Mouse (Mus musculus): ENCODE results near the gene Tcea3. TPM values are rescaled to one million over a fixed set of nuclear protein-coding genes. Genes with fewer than 3 reads are reported as not detected.

Tcea3 gene
- total and polyA plus RNA-seq, 3 experiments: 46.9 to 138 (median 112) TPM

DNA sequence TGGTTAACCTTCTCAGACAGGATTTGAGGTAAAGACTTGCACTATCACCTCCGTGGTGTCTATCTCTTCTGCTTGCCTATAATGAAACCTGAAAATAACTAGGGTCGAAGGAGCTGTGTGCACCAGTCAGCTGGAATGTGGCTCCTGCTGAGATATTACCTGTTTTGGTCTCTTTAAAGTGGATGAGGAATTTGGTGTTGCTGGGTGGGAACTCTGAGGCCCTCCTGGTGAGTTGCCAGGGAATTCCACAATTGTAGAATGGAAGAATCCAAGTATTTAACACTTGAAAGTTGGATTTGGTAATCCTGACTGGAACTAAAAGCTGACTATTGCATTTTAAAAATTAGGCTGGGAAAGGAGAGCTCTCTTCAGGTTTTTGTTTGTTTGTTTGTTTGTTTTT, 56.7 kb downstream of the Tcea3 start:
- no peak for DNase-seq
- intact Hi-C loops (cut with DNase I): no loop called here
- Histone ChIP-seq H3K27ac (no peak overlapping the region), H3K4me1 (ENCODE audit: control insufficient read depth, insufficient read depth, low read length) (no peaks in the 10 kb centered on the region), H3K4me3 (no peak overlapping the region), H3K27me3 (ENCODE audit: control insufficient read depth, insufficient read depth, low read length) (no peaks in the 10 kb centered on the region), H3K9ac (ENCODE audit: low read depth, low read length) (no peak overlapping the region), H3K36me3 (ENCODE audit: control insufficient read depth, insufficient read depth, low read length) (no peaks in the 10 kb centered on the region), H3K79me2 (replicated peaks; ENCODE audit: control insufficient read depth, insufficient read depth, low read length) (no peaks in the 10 kb centered on the region)
- WGBS: 39% methylated on average over 2 of the region's 2 CpGs
- TF ChIP-seq EP300 (IDR thresholded peaks at IDR 0.05; ENCODE audit: insufficient read depth, low read depth, low read length): no peak
- TF ChIP-seq CTCF (IDR thresholded peaks at IDR 0.05): no peak
- TF ChIP-seq POLR2A (IDR thresholded peaks at IDR 0.05; ENCODE audit: insufficient read depth, low read depth, low read length): no peak

DNA sequence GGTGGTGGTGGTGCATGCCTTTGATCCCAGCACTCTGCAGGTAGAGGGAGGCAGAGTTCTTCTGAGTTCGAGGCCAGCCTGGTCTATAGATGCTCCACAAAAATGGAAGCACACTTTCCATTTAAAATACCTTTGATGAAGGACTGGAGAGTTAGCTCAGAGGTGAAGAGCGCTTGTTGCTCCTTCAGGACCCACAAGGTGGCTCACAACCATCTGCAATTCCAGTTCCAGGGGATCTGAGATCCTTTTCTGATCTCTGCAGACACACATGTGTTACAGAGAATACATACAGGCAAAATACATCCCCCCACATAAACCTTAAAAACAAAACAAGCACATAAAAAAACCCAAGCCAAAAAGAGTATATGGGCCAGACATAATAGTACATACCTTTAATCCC, 60.8 kb downstream of the Tcea3 start:
- Histone ChIP-seq H3K4me3 (no peak overlapping the region), H3K4me1 (ENCODE audit: control insufficient read depth, insufficient read depth, low read length) (peaks cover 9% of the 10 kb centered on the region), H3K9ac (ENCODE audit: low read depth, low read length) (no peak overlapping the region), H3K27ac (no peak overlapping the region), H3K36me3 (ENCODE audit: control insufficient read depth, insufficient read depth, low read length) (peaks cover 6% of the 10 kb centered on the region), H3K27me3 (ENCODE audit: control insufficient read depth, insufficient read depth, low read length) (no peaks in the 10 kb centered on the region), H3K79me2 (replicated peaks; ENCODE audit: control insufficient read depth, insufficient read depth, low read length) (peaks cover 7% of the 10 kb centered on the region)
- WGBS: 78% methylated on average over 2 of the region's 2 CpGs
- no peak for DNase-seq
- TF ChIP-seq EP300 (IDR thresholded peaks at IDR 0.05; ENCODE audit: insufficient read depth, low read depth, low read length) (no peak), CTCF (IDR thresholded peaks at IDR 0.05) (no peak), POLR2A (IDR thresholded peaks at IDR 0.05; ENCODE audit: insufficient read depth, low read depth, low read length) (no peak)
- intact Hi-C loops (cut with DNase I): no loop called here

DNA sequence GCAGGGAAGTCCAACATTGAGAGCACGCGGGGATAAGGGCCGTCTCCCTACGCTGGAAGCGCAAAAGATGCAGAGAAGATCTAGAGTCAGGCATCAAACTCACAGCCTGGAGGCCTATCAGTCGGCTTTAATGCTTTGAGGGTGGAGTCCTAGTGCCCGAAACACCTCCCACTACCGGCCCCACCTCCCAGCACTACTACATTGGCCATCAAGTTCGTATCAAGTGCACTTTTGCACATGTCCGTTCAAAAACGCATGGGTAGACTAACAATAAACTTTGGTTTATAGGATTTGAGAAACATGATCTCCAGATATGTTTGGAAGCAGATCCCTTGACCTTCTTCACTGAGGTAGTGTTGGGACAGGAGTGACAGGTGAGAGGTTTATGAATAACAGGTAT, 62.3 kb downstream of the Tcea3 start:
- peak overlapping the region; percentile 96 for H3K27ac ChIP-seq
- intact Hi-C loops (cut with DNase I): loop anchor here (1.0 kb wide), 1 partner anchor 24 kb away; no protein-coding TSS in a partner anchor
- 5% methylated on average over 11 of the region's 11 CpGs for WGBS

DNA sequence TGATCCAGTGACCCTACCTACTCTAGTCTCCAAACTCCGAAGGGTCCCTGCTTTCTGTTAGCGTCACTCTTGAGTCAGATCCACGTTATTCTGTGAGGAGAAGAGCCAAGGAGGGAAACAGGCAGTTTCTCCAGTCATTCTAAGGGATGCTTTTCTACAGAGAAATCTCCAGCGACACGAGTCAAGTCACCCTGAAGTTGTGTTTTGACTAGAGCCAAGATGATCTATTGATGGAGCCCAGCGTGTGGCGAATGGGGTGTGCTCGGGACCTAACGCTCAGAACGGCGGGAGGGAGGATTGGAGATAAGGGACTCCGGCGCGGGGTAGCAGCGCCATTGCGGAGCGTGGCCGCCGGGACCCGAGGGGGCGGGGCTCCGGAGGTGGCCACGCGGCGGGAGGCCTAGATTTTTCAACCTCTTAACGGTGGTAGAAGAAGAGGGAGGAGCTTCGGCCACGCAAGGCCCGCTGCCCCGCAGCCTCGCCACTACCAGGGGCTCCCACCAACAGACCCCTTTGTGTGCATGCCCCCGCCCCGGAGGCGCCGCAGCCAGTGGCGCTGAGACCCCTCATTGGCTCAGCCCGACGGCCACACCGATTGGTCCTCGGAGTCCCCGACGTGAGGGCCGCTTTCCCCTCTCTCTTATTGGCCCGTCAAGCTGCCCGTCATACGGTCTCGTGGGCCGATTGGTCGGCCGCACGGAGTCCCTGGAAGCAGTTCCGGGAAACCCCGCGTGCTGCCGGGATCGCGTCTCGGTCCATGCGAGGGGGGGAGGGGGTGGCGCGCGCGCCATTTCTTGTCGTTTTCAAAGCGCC, 62.9 kb downstream of the Tcea3 start, which contains the start of gene Hnrnpr:
Hnrnpr (plus strand) TSS at position 714 of the 813 bp plus-strand sequence.
- Histone ChIP-seq H3K4me3 (peak within 1 kb of the TSS; percentile 82), H3K27ac (peak within 1 kb of the TSS; percentile 96), H3K27me3 (ENCODE audit: control insufficient read depth, insufficient read depth, low read length) (no peaks in the 10 kb centered on the region), H3K79me2 (replicated peaks; ENCODE audit: control insufficient read depth, insufficient read depth, low read length) (peaks cover 7% of the 10 kb centered on the region), H3K4me1 (ENCODE audit: control insufficient read depth, insufficient read depth, low read length) (peaks cover 9% of the 10 kb centered on the region), H3K36me3 (ENCODE audit: control insufficient read depth, insufficient read depth, low read length) (peaks cover 6% of the 10 kb centered on the region), H3K9ac (ENCODE audit: low read depth, low read length) (peak within 1 kb of the TSS; percentile 89)
- DNase-seq: peak; percentile 99 to 100
- 1% methylated on average over 62 of the region's 65 CpGs for WGBS
- TF ChIP-seq EP300 (IDR thresholded peaks at IDR 0.05; ENCODE audit: insufficient read depth, low read depth, low read length) (0 out of 2 replicates have a peak, but pooled peaks have one; percentile 35), POLR2A (IDR thresholded peaks at IDR 0.05; ENCODE audit: insufficient read depth, low read depth, low read length) (peak; percentile 63), CTCF (IDR thresholded peaks at IDR 0.05) (peak; percentile 17; the same call in 1 of the 2 replicates)
- intact Hi-C loops (cut with DNase I): loop anchor here (1.0 kb wide), 1 partner anchor 25 kb away; no protein-coding TSS in a partner anchor

More for the DNA sequence above, 62.3 kb downstream of the Tcea3 start:
- peaks cover 9% of the 10 kb centered on the region for H3K4me1 ChIP-seq (ENCODE audit: control insufficient read depth, insufficient read depth, low read length)
- peak overlapping the region; percentile 63; the same call in 1 of the 2 replicates for H3K9ac ChIP-seq (ENCODE audit: low read depth, low read length)
- peaks cover 7% of the 10 kb centered on the region for H3K79me2 ChIP-seq (replicated peaks; ENCODE audit: control insufficient read depth, insufficient read depth, low read length)
- H3K36me3 ChIP-seq (ENCODE audit: control insufficient read depth, insufficient read depth, low read length): peaks cover 6% of the 10 kb centered on the region
- DNase-seq: peak; percentile 55 to 61
- H3K4me3 ChIP-seq: peak overlapping the region; percentile 82
- TF ChIP-seq EP300 (IDR thresholded peaks at IDR 0.05; ENCODE audit: insufficient read depth, low read depth, low read length) (no peak), CTCF (IDR thresholded peaks at IDR 0.05) (no peak), POLR2A (IDR thresholded peaks at IDR 0.05; ENCODE audit: insufficient read depth, low read depth, low read length) (no peak)
- H3K27me3 ChIP-seq (ENCODE audit: control insufficient read depth, insufficient read depth, low read length): no peaks in the 10 kb centered on the region

DNA sequence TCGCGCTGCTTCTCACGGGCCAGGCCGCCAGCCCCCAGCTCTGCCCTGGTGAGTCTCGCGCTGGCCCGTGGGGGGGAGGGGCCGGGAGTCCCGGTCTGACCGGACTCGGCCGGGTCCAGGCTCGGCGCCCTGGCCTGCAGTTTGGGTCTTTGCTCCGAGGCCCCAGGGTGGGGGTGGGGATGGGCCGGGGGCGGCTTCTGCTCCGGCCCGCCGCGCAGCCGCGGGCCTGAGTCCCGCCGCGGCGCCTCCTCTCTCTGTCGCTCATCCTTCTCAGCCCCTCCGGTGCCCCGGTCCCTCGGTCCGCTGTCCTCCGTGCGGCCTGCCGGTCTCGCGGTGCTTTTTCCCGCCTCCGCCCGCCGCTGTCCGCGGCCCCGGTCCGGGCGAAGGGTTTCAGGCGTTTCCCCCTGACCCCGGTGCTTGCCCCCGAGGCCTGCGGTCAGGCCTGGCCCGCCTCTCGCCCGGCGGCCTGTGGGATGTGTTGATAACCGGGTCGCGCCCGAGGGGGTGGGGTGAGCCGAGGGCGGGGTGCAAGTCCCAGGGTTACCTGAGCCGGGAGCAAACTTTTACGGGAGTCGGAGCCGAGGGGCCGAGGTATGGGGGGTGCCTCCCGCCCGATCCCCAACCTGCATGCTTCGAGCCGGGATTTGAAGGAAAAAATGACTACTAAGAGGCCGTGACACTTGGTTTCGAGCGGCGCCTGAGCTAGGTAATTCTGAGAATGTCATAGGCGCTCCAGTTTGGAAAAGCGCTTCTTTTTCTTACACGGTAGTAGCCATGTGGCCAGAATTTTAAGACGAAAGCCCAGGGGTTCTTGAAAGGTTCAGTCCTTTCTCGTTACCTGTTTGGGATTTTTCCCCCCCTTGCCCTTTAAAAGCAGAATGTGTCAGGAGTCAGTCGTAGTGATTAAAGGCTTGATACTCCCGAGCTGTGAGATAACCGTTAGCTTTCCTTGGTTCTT, 63.8 kb downstream of the Tcea3 start:
- intact Hi-C loops (cut with DNase I): no loop called here
- Histone ChIP-seq H3K27me3 (ENCODE audit: control insufficient read depth, insufficient read depth, low read length) (no peaks in the 10 kb centered on the region), H3K27ac (peak overlapping the region; percentile 88), H3K79me2 (replicated peaks; ENCODE audit: control insufficient read depth, insufficient read depth, low read length) (peaks cover 7% of the 10 kb centered on the region), H3K36me3 (ENCODE audit: control insufficient read depth, insufficient read depth, low read length) (peaks cover 6% of the 10 kb centered on the region), H3K4me3 (peak overlapping the region; percentile 82), H3K9ac (ENCODE audit: low read depth, low read length) (peak overlapping the region; percentile 89), H3K4me1 (ENCODE audit: control insufficient read depth, insufficient read depth, low read length) (peaks cover 9% of the 10 kb centered on the region)
- no peak for TF ChIP-seq POLR2A (IDR thresholded peaks at IDR 0.05; ENCODE audit: insufficient read depth, low read depth, low read length)
- no peak for TF ChIP-seq CTCF (IDR thresholded peaks at IDR 0.05)
- TF ChIP-seq EP300 (IDR thresholded peaks at IDR 0.05; ENCODE audit: insufficient read depth, low read depth, low read length): no peak
- DNase-seq: peak; percentile 72 to 75
- WGBS: under 1% methylated on average over 73 of the region's 81 CpGs
